Mouse (Mus musculus): ENCODE measurements around the gene Mfsd12.

GRCm38 (mm10) chr10:81346453-81347067 is 10.7 kb upstream of the Mfsd12 start:
- TF ChIP-seq CTCF (IDR thresholded peaks at IDR 0.05; ENCODE audit: low read depth, low read length): no peak
- TF ChIP-seq POLR2A (IDR thresholded peaks at IDR 0.05; ENCODE audit: borderline replicate concordance, low read depth, low read length): no peak

Data from bone marrow macrophage, adult 2 months (primary cell).